Mouse (Mus musculus) spleen, adult 2 months (tissue): Measurements from ENCODE around the gene Pdcd6ip. TPM values are rescaled to one million over a fixed set of nuclear protein-coding genes. Genes with fewer than 3 reads are reported as not detected.

Experiments used
- DNase-seq, 2 experiments: peaks; one replicate each; pipeline versions ENCODE4 v3.0.0 to v3.0.0-alpha.2; 2012 to 2021; ENCODE audit warnings: low spot score in 2 of 2, low read depth in 1 of 2
- H3K27ac ChIP-seq: fragments of 200-500 bp; 2 replicates; pipeline ENCODE4 v1.5.1; 2012; ENCODE audit warnings: low read length, inconsistent platforms; ENCODE audit not compliant: insufficient read depth
- H3K27me3 ChIP-seq: fragments of 200-500 bp; 2 replicates; pipeline ENCODE4 v1.6.1; 2012; ENCODE audit warnings: mild to moderate bottlenecking, moderate library complexity, low read length, inconsistent platforms; ENCODE audit not compliant: control insufficient read depth, insufficient read depth
- H3K36me3 ChIP-seq: fragments of 200-500 bp; 2 replicates; pipeline ENCODE4 v1.6.1; 2012; ENCODE audit warnings: mild to moderate bottlenecking, low read length, inconsistent platforms; ENCODE audit not compliant: control insufficient read depth, insufficient read depth
- H3K4me1 ChIP-seq: fragments of 200-500 bp; 2 replicates; pipeline ENCODE4 v1.6.1; 2011; ENCODE audit warnings: inconsistent platforms; ENCODE audit not compliant: control insufficient read depth, insufficient read depth, insufficient read length
- H3K4me3 ChIP-seq: fragments of 200-500 bp; 2 replicates; pipeline ENCODE4 v1.5.1; 2011; ENCODE audit warnings: mild to moderate bottlenecking, inconsistent platforms; ENCODE audit not compliant: insufficient read depth, insufficient read length; ENCODE audit errors: extremely low read depth
- CTCF ChIP-seq: fragments of 200-500 bp; IDR thresholded peaks from 2 replicates; pipeline ENCODE4 v1.5.1; 2011; ENCODE audit warnings: mild to moderate bottlenecking, inconsistent platforms; ENCODE audit not compliant: insufficient read depth, insufficient read length, insufficient replicate concordance; ENCODE audit errors: extremely low read depth
- POLR2A ChIP-seq: fragments of 200-500 bp; IDR thresholded peaks from 2 replicates; pipeline ENCODE4 v1.6.1; 2011; ENCODE audit warnings: low read depth, low read length, inconsistent platforms
- WGBS: fragments of 180-500 bp; shearing (Covaris S2); methylation state at CpG from one replicate; pipeline ENCODE4 v1.1.7; 2018; 5-methylcytosine and 5-hydroxymethylcytosine counted together
- polyA plus RNA-seq: library from polyadenylated mRNA; depleted of rRNA; stranded (reverse); fragments of >200 nt; gene quantifications from 2 replicates; pipeline ENCODE4 v1.2.3, GENCODE M21; 2012; rRNA removed

Gene Pdcd6ip
- polyA plus RNA-seq, result 42.8 and 65.2 TPM in 2 replicates

GRCm38 (mm10) chr9:113707481-113708360 lies at the start of gene Pdcd6ip:
TSS of gene Pdcd6ip (minus strand) at chr9:113708259.
- Histone ChIP-seq H3K4me3 (peak within 1 kb of the TSS; percentile 84), H3K4me1 (peaks cover 24% of the 10 kb centered on the region; the same call in 1 of the 2 replicates), H3K27me3 (no peaks in the 10 kb centered on the region), H3K36me3 (no peaks in the 10 kb centered on the region; the same call in 1 of the 2 replicates), H3K27ac (peak within 1 kb of the TSS; percentile 86)
- DNase-seq, result peak; percentile 72 to 90
- TF ChIP-seq CTCF (no peak), POLR2A (peak; percentile 74)
- under 1% methylated on average over 76 of the region's 77 CpGs for WGBS

GRCm38 (mm10) chr9:113755888-113756719 lies 48.0 kb upstream of the Pdcd6ip start:
- Histone ChIP-seq H3K27ac (no peak overlapping the region), H3K36me3 (peaks cover 4% of the 10 kb centered on the region), H3K4me1 (no peaks in the 10 kb centered on the region), H3K4me3 (no peak overlapping the region), H3K27me3 (no peaks in the 10 kb centered on the region)
- DNase-seq, result no peak
- TF ChIP-seq CTCF (no peak), POLR2A (no peak)
- WGBS, result 85% methylated on average over 15 of the region's 15 CpGs

- WGBS, result 90% methylated on average over 7 of the region's 7 CpGs
- H3K36me3 ChIP-seq, result peaks cover 2% of the 10 kb centered on the region; the same call in 1 of the 2 replicates
- no peak overlapping the region for H3K27ac ChIP-seq
- H3K4me1 ChIP-seq, result no peaks in the 10 kb centered on the region
- no peaks in the 10 kb centered on the region for H3K27me3 ChIP-seq
- no peak for TF ChIP-seq CTCF
- TF ChIP-seq POLR2A, result no peak
- H3K4me3 ChIP-seq, result no peak overlapping the region
- DNase-seq, result no peak
These were observed 41.3 kb upstream of the Pdcd6ip start for GRCm38 (mm10) chr9:113749356-113749755.

- WGBS, result 62% methylated on average over 3 of the region's 3 CpGs
- no peak for DNase-seq
- H3K36me3 ChIP-seq, result no peaks in the 10 kb centered on the region
- H3K4me3 ChIP-seq, result no peak overlapping the region
- no peaks in the 10 kb centered on the region for H3K27me3 ChIP-seq
- H3K4me1 ChIP-seq, result peaks cover 2% of the 10 kb centered on the region; the same call in 1 of the 2 replicates
- H3K27ac ChIP-seq, result no peak overlapping the region
- TF ChIP-seq CTCF, result no peak
- no peak for TF ChIP-seq POLR2A
These were observed 35.2 kb upstream of the Pdcd6ip start for GRCm38 (mm10) chr9:113743291-113743690.

- no peak for DNase-seq
- no peaks in the 10 kb centered on the region for H3K36me3 ChIP-seq
- 2% methylated on average over 17 of the region's 17 CpGs for WGBS
- H3K27ac ChIP-seq, result peak overlapping the region; percentile 90
- H3K4me1 ChIP-seq, result peaks cover 2% of the 10 kb centered on the region; the same call in 1 of the 2 replicates
- TF ChIP-seq CTCF (no peak), POLR2A (no peak)
- peak overlapping the region; percentile 99 for H3K4me3 ChIP-seq
- H3K27me3 ChIP-seq, result no peaks in the 10 kb centered on the region
These were observed 34.3 kb upstream of the Pdcd6ip start for GRCm38 (mm10) chr9:113742361-113742794.

- H3K4me1 ChIP-seq, result peaks cover 2% of the 10 kb centered on the region; the same call in 1 of the 2 replicates
- no peaks in the 10 kb centered on the region for H3K27me3 ChIP-seq
- peak overlapping the region; percentile 99 for H3K4me3 ChIP-seq
- H3K36me3 ChIP-seq, result no peaks in the 10 kb centered on the region
- TF ChIP-seq CTCF (no peak), POLR2A (no peak)
- peak overlapping the region; percentile 90 for H3K27ac ChIP-seq
- 1% methylated on average over 62 of the region's 64 CpGs for WGBS
- peak in 1 of 2 experiments; percentile 40 for DNase-seq
These were observed 33.6 kb upstream of the Pdcd6ip start for GRCm38 (mm10) chr9:113741637-113742137.

GRCm38 (mm10) chr9:113741108-113741636 lies 33.1 kb upstream of the Pdcd6ip start, which contains the start of gene Clasp2:
TSS of gene Clasp2 (plus strand) at chr9:113741473.
- TF ChIP-seq CTCF (no peak), POLR2A (peak; percentile 57)
- H3K36me3 ChIP-seq, result no peaks in the 10 kb centered on the region
- peaks cover 2% of the 10 kb centered on the region; the same call in 1 of the 2 replicates for H3K4me1 ChIP-seq
- under 1% methylated on average over 63 of the region's 63 CpGs for WGBS
- peak; percentile 48 to 69 for DNase-seq
- peak within 1 kb of the TSS; percentile 90 for H3K27ac ChIP-seq
- peak within 1 kb of the TSS; percentile 99 for H3K4me3 ChIP-seq
- H3K27me3 ChIP-seq, result no peaks in the 10 kb centered on the region
